Mouse (Mus musculus): ENCODE data around the gene Mum1l1. TPM values are rescaled to one million over a fixed set of nuclear protein-coding genes. Genes with fewer than 3 reads are reported as not detected.
"Not testable (repeated sequence)": the region's sequence is repeated elsewhere in the genome, so short reads cannot be mapped to it uniquely, and the experiment has no call there.

Mum1l1 gene
- polyA plus RNA-seq (2015; fragmentation: Nextera tagmentation; extraction: Ambion mirVana) = 41.4 and 45.6 TPM in 2 replicates

DNA sequence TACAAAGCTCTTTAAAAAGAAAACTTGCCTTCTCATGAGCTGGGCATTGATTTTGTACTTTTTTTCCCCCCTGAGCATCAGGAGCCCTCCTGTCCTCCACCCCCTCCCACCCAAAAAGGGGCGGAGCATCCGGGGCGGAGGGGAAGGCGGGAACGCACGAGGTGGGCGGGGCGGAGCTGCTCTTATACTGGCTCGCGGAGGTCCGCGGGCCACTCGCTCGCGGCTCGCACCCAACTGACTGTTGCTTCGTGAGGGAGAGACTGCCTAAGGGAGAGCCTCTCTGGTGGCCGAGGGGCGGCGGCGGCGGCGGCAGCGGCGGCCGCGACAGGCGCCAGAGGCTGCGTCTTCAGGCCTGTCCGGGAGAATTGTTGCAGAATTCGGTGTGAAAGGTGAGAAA, at the start of gene Mum1l1:
Gene Mum1l1, plus strand, starts transcription at position 214 of the 397 bp plus-strand sequence.
- H3K27me3 ChIP-seq (ENCODE audit: control insufficient read depth, insufficient read depth, low read depth, low read length) = no peaks in the 10 kb centered on the region
- H3K4me1 ChIP-seq (replicated peaks; ENCODE audit: control insufficient read depth, insufficient read depth, low read length) = no peaks in the 10 kb centered on the region
- H3K9ac ChIP-seq (ENCODE audit: low read length) = peak within 1 kb of the TSS; percentile 68
- peak within 1 kb of the TSS; percentile 58 for H3K4me3 ChIP-seq (ENCODE audit: low read length)
- peak; percentile 97 for ATAC-seq (ENCODE audit: low read depth)
- H3K4me2 ChIP-seq (ENCODE audit: low read depth, low read length) = peak within 1 kb of the TSS; percentile 55
- no peaks in the 10 kb centered on the region for H3K9me3 ChIP-seq (ENCODE audit: control insufficient read depth, low read length)
- 11% methylated on average over 26 of the region's 31 CpGs for WGBS
- H3K36me3 ChIP-seq (ENCODE audit: control insufficient read depth, insufficient read depth, low read length) = no peaks in the 10 kb centered on the region
- peak within 1 kb of the TSS; percentile 43; the same call in 1 of the 2 replicates for H3K27ac ChIP-seq (ENCODE audit: low read length)

DNA sequence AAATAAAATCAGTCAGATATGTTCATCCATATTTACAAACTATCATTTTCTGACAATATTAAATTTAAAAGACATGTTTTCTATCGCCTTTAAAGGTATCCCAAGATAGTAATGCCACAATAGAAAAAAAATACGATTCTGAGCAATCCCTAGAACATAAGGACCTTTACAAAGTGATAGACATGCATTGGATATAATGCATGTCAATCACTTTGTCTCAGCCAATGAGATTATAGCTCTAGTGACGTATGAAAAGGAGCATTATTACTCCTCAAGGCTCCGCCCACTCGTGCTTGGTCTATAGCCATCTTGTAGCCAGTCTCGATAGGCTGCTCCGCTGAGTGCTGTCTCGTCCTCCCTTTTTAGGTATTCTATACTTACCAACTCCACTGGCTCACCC, 30.9 kb upstream of the Mum1l1 start, which contains the start of gene 4933428M09Rik:
Gene 4933428M09Rik, plus strand, starts transcription at position 301 of the 400 bp plus-strand sequence.
- H3K4me3 ChIP-seq (ENCODE audit: low read length) = no peak within 1 kb of the TSS
- 79% methylated on average over 8 of the region's 8 CpGs for WGBS
- no peak within 1 kb of the TSS for H3K9ac ChIP-seq (ENCODE audit: low read length)
- H3K27me3 ChIP-seq (ENCODE audit: control insufficient read depth, insufficient read depth, low read depth, low read length) = no peaks in the 10 kb centered on the region
- H3K27ac ChIP-seq (ENCODE audit: low read length) = no peak within 1 kb of the TSS
- no peaks in the 10 kb centered on the region for H3K9me3 ChIP-seq (ENCODE audit: control insufficient read depth, low read length)
- no peak within 1 kb of the TSS for H3K4me2 ChIP-seq (ENCODE audit: low read depth, low read length)
- ATAC-seq (ENCODE audit: low read depth) = no peak
- no peaks in the 10 kb centered on the region for H3K36me3 ChIP-seq (ENCODE audit: control insufficient read depth, insufficient read depth, low read length)
- no peaks in the 10 kb centered on the region for H3K4me1 ChIP-seq (replicated peaks; ENCODE audit: control insufficient read depth, insufficient read depth, low read length)

DNA sequence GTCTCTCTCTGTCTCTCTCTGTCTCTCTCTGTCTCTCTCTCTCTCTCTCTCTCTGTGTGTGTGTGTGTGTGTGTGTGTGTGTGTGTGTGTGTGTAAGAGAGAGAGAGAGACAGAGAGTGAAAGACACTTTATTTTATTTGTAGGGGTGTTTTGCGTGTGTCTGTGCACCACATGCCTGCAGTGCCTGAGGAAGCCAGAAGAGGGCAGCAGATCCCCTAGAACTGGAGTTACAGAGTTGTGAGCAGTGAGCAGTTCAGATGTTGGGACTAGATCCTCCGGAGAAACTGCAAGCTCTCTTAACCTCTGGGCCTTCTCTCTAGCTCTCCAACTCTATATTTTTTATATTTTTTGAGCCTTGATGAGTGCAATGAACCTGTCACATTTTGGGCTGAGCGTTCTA, 18.3 kb upstream of the Mum1l1 start:
- ATAC-seq (ENCODE audit: low read depth) = not testable (repeated sequence)

DNA sequence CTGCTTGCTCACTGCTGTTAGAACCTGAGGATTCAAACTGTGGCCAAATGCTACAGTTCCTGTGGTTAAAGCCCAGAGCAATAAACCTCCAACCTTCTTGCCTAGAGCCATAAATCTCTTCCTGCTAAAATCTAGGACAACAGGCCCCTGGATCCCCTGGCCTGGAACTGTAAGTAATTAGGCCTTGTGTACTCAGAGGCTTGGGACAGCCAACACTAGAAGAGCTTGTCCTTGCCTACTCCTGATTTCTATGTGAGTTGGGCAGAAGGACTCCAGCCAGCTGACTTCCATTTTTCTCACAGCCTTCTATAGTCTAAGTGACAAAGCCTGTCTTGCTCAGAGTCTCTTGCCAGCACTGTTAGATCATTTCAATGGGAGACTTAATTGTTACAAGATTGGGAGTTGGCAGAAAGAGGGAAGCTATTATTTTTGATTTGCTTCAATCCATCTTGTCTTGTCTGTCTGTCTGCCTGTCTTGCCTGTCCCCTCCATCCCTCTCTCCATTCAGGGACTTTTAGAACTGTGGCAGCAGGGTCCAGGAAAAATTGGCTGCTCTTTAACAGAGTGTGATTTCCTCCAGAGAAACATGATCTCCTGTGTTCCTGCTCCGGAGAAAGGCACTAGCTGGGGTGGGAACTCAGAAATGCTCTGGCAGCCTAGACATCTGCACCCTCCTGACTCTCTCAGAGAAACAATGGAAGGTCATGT, 15.1 kb upstream of the Mum1l1 start:
- peak; percentile 57; the same call in 1 of the 2 replicates for ATAC-seq (ENCODE audit: low read depth)
- no peaks in the 10 kb centered on the region for H3K27me3 ChIP-seq (ENCODE audit: control insufficient read depth, insufficient read depth, low read depth, low read length)
- H3K4me3 ChIP-seq (ENCODE audit: low read length) = no peak overlapping the region
- H3K27ac ChIP-seq (ENCODE audit: low read length) = peak overlapping the region; percentile 17; the same call in 1 of the 2 replicates
- H3K4me2 ChIP-seq (ENCODE audit: low read depth, low read length) = no peak overlapping the region
- H3K9me3 ChIP-seq (ENCODE audit: control insufficient read depth, low read length) = no peaks in the 10 kb centered on the region
- H3K4me1 ChIP-seq (replicated peaks; ENCODE audit: control insufficient read depth, insufficient read depth, low read length) = no peaks in the 10 kb centered on the region
- H3K9ac ChIP-seq (ENCODE audit: low read length) = no peak overlapping the region
- H3K36me3 ChIP-seq (ENCODE audit: control insufficient read depth, insufficient read depth, low read length) = no peaks in the 10 kb centered on the region
- 16% methylated on average over 1 of the region's 1 CpGs for WGBS

More for the DNA sequence above, 18.3 kb upstream of the Mum1l1 start:
- WGBS = 77% methylated on average over 3 of the region's 3 CpGs
- H3K9me3 ChIP-seq (ENCODE audit: control insufficient read depth, low read length); H3K4me1 ChIP-seq (replicated peaks; ENCODE audit: control insufficient read depth, insufficient read depth, low read length); H3K4me3 ChIP-seq (ENCODE audit: low read length); H3K4me2 ChIP-seq (ENCODE audit: low read depth, low read length); H3K27me3 ChIP-seq (ENCODE audit: control insufficient read depth, insufficient read depth, low read depth, low read length); H3K27ac ChIP-seq (ENCODE audit: low read length); H3K36me3 ChIP-seq (ENCODE audit: control insufficient read depth, insufficient read depth, low read length); H3K9ac ChIP-seq (ENCODE audit: low read length): not testable (repeated sequence)

DNA sequence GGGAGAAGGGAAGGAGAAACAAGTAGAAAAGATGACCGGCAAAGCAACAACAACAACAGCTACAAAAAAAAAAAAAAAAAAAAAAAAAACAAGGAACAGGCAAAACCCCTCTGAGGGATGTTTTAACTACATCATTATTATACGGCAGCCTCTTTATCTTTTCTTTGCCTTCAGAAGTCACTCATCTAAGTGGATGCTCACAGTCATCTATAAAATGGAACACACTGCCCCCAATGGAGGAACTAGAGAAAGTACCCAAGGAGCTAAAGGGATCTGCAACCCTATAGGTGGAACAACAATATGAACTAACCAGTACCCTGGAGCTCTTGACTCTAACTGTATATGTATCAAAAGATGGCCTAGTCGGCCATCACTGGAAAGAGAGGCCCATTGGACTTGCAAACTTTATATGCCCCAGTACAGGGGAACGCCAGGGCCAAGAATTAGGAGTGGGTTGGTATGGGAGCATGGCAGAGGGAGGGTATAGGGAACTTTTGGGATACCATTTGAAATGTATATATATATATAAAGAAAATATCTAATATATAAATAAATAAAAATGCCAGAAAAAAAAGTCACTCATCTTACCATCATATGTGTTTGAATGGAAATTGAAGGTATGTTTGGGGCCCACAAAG, 532 bp upstream of the Mum1l1 start:
- H3K36me3 ChIP-seq (ENCODE audit: control insufficient read depth, insufficient read depth, low read length); H3K9me3 ChIP-seq (ENCODE audit: control insufficient read depth, low read length); H3K9ac ChIP-seq (ENCODE audit: low read length); H3K4me1 ChIP-seq (replicated peaks; ENCODE audit: control insufficient read depth, insufficient read depth, low read length); H3K27ac ChIP-seq (ENCODE audit: low read length); H3K27me3 ChIP-seq (ENCODE audit: control insufficient read depth, insufficient read depth, low read depth, low read length); ATAC-seq (ENCODE audit: low read depth); H3K4me3 ChIP-seq (ENCODE audit: low read length): not testable (repeated sequence)
- WGBS = 80% methylated on average over 4 of the region's 4 CpGs
- H3K4me2 ChIP-seq (ENCODE audit: low read depth, low read length) = peak overlapping the region; percentile 55

DNA sequence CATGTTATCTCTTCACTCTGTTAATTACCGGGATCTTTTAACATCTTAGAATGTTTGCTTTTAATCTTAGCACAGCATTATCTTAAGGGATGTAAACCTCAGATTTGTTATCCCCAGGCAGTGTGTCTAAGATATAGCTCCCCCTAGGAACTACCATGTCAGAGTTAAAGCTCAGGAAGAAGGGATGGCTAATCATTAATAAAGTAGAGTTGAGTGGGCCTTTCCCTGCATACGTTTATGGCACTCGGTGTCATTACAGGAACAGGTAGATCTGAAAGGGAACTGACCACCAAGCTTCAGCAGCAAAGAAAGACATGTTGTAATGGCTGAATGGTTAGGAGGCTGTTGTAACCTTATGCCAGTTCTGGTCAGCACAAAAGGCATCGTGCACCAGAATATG, 4.9 kb downstream of the Mum1l1 start:
- H3K9ac ChIP-seq (ENCODE audit: low read length) = no peak overlapping the region
- H3K27ac ChIP-seq (ENCODE audit: low read length) = no peak overlapping the region
- H3K4me3 ChIP-seq (ENCODE audit: low read length) = no peak overlapping the region
- no peaks in the 10 kb centered on the region for H3K27me3 ChIP-seq (ENCODE audit: control insufficient read depth, insufficient read depth, low read depth, low read length)
- ATAC-seq (ENCODE audit: low read depth) = no peak
- H3K4me2 ChIP-seq (ENCODE audit: low read depth, low read length) = no peak overlapping the region
- 57% methylated on average over 4 of the region's 4 CpGs for WGBS
- no peaks in the 10 kb centered on the region for H3K4me1 ChIP-seq (replicated peaks; ENCODE audit: control insufficient read depth, insufficient read depth, low read length)
- H3K36me3 ChIP-seq (ENCODE audit: control insufficient read depth, insufficient read depth, low read length) = no peaks in the 10 kb centered on the region
- H3K9me3 ChIP-seq (ENCODE audit: control insufficient read depth, low read length) = no peaks in the 10 kb centered on the region

DNA sequence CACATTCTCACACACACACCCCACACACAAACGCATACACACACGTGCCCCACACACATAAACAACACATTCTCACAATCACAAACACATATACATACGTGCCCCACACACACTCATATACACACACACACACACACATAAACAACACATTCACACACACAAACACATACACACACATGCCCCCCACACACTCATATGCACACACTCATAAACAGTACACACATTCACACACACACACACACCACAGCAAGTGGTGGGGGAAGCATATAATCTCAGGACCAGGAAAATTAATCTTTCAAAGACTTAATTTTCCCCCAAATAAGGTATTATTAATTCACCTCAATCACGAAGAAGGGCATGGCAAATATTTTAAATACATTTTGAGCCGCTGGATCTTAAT, 6.6 kb downstream of the Mum1l1 start:
- peak overlapping the region; percentile 49 for H3K4me2 ChIP-seq (ENCODE audit: low read depth, low read length)
- H3K4me3 ChIP-seq (ENCODE audit: low read length) = no peak overlapping the region
- H3K27ac ChIP-seq (ENCODE audit: low read length) = no peak overlapping the region
- 57% methylated on average over 5 of the region's 5 CpGs for WGBS
- H3K9ac ChIP-seq (ENCODE audit: low read length) = peak overlapping the region; percentile 56; the same call in 1 of the 2 replicates
- no peaks in the 10 kb centered on the region for H3K4me1 ChIP-seq (replicated peaks; ENCODE audit: control insufficient read depth, insufficient read depth, low read length)
- H3K36me3 ChIP-seq (ENCODE audit: control insufficient read depth, insufficient read depth, low read length) = no peaks in the 10 kb centered on the region
- H3K9me3 ChIP-seq (ENCODE audit: control insufficient read depth, low read length) = no peaks in the 10 kb centered on the region
- no peaks in the 10 kb centered on the region for H3K27me3 ChIP-seq (ENCODE audit: control insufficient read depth, insufficient read depth, low read depth, low read length)
- 0 out of 2 replicates have a peak, but pooled peaks have one; percentile 22 for ATAC-seq (ENCODE audit: low read depth)

DNA sequence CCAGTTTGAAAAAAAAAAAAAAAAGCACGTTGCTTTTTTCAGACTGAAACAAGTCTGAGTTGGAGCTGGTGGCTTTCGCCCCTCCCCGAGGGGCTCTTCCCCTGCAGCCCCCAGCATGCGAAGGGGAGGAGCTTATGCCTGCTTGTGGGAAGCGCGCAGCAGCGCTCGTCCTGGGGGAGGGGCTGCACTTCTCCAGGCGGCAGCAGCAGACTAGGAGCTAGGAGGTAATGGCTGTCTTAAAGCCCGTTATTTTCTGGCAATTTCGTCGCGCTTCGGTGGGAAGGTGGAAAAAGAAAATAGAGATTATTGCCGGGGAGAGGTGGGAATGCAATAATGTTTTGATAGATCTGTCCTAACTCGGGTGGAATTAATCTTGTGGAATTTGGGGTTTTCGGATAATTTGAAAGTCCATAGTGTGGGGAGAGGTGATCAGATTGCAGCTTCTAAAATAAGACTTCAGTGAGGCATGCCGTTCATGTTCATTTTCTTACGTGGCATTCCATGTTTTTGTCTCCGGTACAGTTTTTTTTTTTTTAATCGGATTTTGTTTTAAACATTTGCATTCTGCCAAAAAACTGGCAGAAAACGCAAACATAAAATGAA, 7.2 kb downstream of the Mum1l1 start:
- Histone ChIP-seq H3K9ac (ENCODE audit: low read length) (peak overlapping the region; percentile 56), H3K27me3 (ENCODE audit: control insufficient read depth, insufficient read depth, low read depth, low read length) (no peaks in the 10 kb centered on the region), H3K9me3 (ENCODE audit: control insufficient read depth, low read length) (no peaks in the 10 kb centered on the region), H3K4me3 (ENCODE audit: low read length) (peak overlapping the region; percentile 49), H3K4me1 (replicated peaks; ENCODE audit: control insufficient read depth, insufficient read depth, low read length) (no peaks in the 10 kb centered on the region), H3K27ac (ENCODE audit: low read length) (peak overlapping the region; percentile 16; the same call in 1 of the 2 replicates), H3K36me3 (ENCODE audit: control insufficient read depth, insufficient read depth, low read length) (no peaks in the 10 kb centered on the region), H3K4me2 (ENCODE audit: low read depth, low read length) (peak overlapping the region; percentile 49)
- 17% methylated on average over 22 of the region's 22 CpGs for WGBS
- ATAC-seq (ENCODE audit: low read depth) = peak; percentile 92

DNA sequence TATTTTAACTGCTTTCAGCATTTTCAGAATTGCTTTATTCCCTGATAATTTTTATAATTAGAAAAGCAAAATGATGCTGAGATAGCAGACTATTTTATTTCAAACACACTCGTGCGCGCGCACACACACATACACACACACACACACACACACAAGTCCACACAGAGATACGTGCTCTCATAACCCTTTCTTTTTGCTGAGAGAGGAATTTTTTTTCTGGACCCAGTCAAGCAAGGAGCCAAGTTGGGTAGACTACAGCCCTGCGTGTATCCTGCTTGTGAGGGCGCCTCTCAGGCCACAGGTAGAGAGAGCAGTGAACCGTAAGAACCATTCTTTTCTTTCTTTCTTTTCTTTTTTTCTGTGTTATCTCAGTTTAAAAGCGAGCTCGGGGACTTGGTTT, 7.9 kb downstream of the Mum1l1 start:
- 45% methylated on average over 10 of the region's 10 CpGs for WGBS
- peak overlapping the region; percentile 49 for H3K4me2 ChIP-seq (ENCODE audit: low read depth, low read length)
- no peaks in the 10 kb centered on the region for H3K36me3 ChIP-seq (ENCODE audit: control insufficient read depth, insufficient read depth, low read length)
- H3K4me1 ChIP-seq (replicated peaks; ENCODE audit: control insufficient read depth, insufficient read depth, low read length) = no peaks in the 10 kb centered on the region
- peak overlapping the region; percentile 69 for H3K27ac ChIP-seq (ENCODE audit: low read length)
- H3K27me3 ChIP-seq (ENCODE audit: control insufficient read depth, insufficient read depth, low read depth, low read length) = no peaks in the 10 kb centered on the region
- H3K9me3 ChIP-seq (ENCODE audit: control insufficient read depth, low read length) = no peaks in the 10 kb centered on the region
- ATAC-seq (ENCODE audit: low read depth) = peak; percentile 52; the same call in 1 of the 2 replicates
- H3K9ac ChIP-seq (ENCODE audit: low read length) = peak overlapping the region; percentile 56
- peak overlapping the region; percentile 49 for H3K4me3 ChIP-seq (ENCODE audit: low read length)

All from lung, embryonic 16.5 days (tissue).